Mouse (Mus musculus): Measurements from ENCODE around the gene Olfr776. TPM values are rescaled to one million over a fixed set of nuclear protein-coding genes. Genes with fewer than 3 reads are reported as not detected.

Olfr776 gene
- polyA plus RNA-seq (2021; fragmentation: Nextera tagmentation) = not detected in 2 replicates
- long read RNA-seq, experiment 1 = 0 reads
- long read RNA-seq, experiment 2 = 0 reads

DNA sequence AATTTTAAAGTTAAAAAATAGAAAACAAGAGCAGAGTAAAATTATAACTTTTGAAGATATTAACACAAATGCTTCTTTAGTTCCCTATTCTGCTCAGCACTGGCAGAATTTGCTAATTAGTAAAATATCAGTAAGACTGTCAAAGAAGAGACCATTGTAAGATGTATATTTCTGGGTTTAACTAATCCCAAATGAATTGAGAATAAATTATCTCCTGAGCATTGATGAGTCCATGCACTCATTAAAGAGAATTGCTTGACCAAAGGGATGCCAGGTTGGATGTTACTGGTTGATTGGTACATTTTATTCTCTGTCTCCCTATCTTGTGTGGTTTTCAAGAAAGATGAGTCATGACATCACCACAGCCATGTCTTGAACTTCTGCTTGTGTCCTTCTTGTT is at the start of gene Olfr776:
Gene Olfr776 (plus strand): TSS at position 301 of the 400 bp plus-strand sequence.

DNA sequence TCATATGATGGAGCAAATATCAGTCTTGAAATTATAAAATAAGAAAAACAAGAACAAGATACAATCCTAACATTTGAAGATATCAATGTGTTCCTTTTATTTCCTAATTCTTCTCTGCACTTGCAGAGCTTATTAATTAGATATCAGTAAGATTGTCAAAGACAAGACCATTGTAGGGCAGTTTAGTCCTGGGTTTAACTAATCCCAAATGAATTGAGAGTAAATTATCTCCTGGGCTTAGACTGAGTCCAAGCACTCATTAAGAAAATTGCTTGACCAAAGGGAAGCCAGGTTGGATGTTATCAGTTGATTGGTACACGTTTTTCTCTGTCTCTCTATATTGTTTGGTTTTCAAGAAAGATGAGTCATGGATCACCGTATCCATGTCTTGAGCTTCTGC is 23.0 kb upstream of the Olfr776 start, which contains the start of gene Olfr774:
Gene Olfr774 (plus strand): TSS at position 301 of the 400 bp plus-strand sequence.

DNA sequence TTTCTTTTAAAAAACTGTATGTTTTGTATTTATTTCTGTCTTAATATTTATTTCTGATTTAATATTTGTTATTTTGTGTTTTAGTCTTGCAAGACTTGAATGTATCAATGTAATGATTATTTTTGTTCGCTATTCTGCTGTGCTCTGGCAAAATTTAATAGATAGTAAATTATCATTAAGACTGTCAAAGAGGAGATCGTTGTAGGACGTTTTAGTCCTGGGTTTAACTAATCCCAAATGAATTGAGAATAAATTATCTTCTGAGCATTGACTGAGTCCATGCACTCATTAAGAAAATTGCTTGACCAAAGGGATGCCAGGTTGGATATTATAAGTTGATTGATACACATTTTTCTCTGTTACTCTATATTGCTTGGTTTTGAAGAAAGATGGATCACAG is 10.8 kb upstream of the Olfr776 start, which contains the start of gene Olfr775:
Gene Olfr775 (plus strand): TSS at position 301 of the 400 bp plus-strand sequence.

DNA sequence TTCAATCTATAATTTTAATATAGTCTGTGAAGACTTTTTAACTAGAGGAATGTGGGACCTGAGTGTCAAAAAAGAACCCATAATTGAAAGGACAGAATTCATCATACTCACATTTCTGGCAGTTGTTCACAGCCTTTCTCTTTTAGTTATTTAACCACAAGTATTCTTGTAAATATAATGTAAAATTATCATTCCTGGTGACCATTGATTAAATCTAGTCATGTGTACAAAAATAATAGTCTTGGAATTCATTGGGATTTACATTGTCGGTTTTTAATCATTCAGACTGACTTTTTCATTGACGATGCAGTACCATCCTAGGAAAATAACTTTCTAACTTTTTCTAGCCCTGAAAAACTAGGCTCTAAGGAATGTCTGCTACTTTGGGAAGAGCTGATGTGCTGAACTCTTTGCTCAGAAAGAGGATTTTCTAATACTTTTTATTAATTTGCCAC is 12.2 kb downstream of the Olfr776 start, which contains the start of gene Olfr777:
Gene Olfr777 (minus strand): TSS at position 405 of the 455 bp plus-strand sequence.

Other genes starting within 250 kb of the Olfr776 start
- not detected in 2 replicates for gene Olfr763, start 248.3 kb upstream of the Olfr776 start, polyA plus RNA-seq (2021; fragmentation: Nextera tagmentation)
- gene Olfr764-ps1, start 219.2 kb upstream of the Olfr776 start, polyA plus RNA-seq (2021; fragmentation: Nextera tagmentation) = not detected in 2 replicates
- not detected in 2 replicates for gene Olfr765, start 209.1 kb upstream of the Olfr776 start, polyA plus RNA-seq (2021; fragmentation: Nextera tagmentation)
- not detected in 2 replicates for gene Olfr766-ps1, start 190.2 kb upstream of the Olfr776 start, polyA plus RNA-seq (2021; fragmentation: Nextera tagmentation)
- not detected in 2 replicates for gene Olfr767, start 176.2 kb upstream of the Olfr776 start, polyA plus RNA-seq (2021; fragmentation: Nextera tagmentation)
- gene Olfr768, start 159.8 kb upstream of the Olfr776 start, polyA plus RNA-seq (2021; fragmentation: Nextera tagmentation) = not detected in 2 replicates
- not detected in 2 replicates for gene Olfr769, start 141.3 kb upstream of the Olfr776 start, polyA plus RNA-seq (2021; fragmentation: Nextera tagmentation)
- gene Olfr770, start 120.1 kb upstream of the Olfr776 start, polyA plus RNA-seq (2021; fragmentation: Nextera tagmentation) = not detected in 2 replicates
- not detected in 2 replicates for gene Olfr771, start 94.4 kb upstream of the Olfr776 start, polyA plus RNA-seq (2021; fragmentation: Nextera tagmentation)
- gene Olfr772, start 81.2 kb upstream of the Olfr776 start, polyA plus RNA-seq (2021; fragmentation: Nextera tagmentation) = not detected in 2 replicates
- not detected in 2 replicates for gene Olfr773, start 71.7 kb upstream of the Olfr776 start, polyA plus RNA-seq (2021; fragmentation: Nextera tagmentation)
- gene Olfr774, start 22.9 kb upstream of the Olfr776 start, polyA plus RNA-seq (2021; fragmentation: Nextera tagmentation) = not detected in 2 replicates
- gene Olfr775, start 10.7 kb upstream of the Olfr776 start, polyA plus RNA-seq (2021; fragmentation: Nextera tagmentation) = not detected in 2 replicates
- not detected in 2 replicates for gene Olfr777, start 12.4 kb downstream of the Olfr776 start, polyA plus RNA-seq (2021; fragmentation: Nextera tagmentation)
- not detected in 2 replicates for gene Olfr780, start 59.0 kb downstream of the Olfr776 start, polyA plus RNA-seq (2021; fragmentation: Nextera tagmentation)
- not detected in 2 replicates for gene Olfr781, start 69.7 kb downstream of the Olfr776 start, polyA plus RNA-seq (2021; fragmentation: Nextera tagmentation)
- gene Olfr782, start 89.7 kb downstream of the Olfr776 start, polyA plus RNA-seq (2021; fragmentation: Nextera tagmentation) = not detected in 2 replicates
- gene Olfr784, start 125.0 kb downstream of the Olfr776 start, polyA plus RNA-seq (2021; fragmentation: Nextera tagmentation) = 0.04 and 0.06 TPM in 2 replicates
- gene Olfr785, start 146.3 kb downstream of the Olfr776 start, polyA plus RNA-seq (2021; fragmentation: Nextera tagmentation) = not detected in 2 replicates
- not detected in 2 replicates for gene Olfr786, start 168.2 kb downstream of the Olfr776 start, polyA plus RNA-seq (2021; fragmentation: Nextera tagmentation)
- not detected in 2 replicates for gene Olfr787, start 202.7 kb downstream of the Olfr776 start, polyA plus RNA-seq (2021; fragmentation: Nextera tagmentation)
- gene Olfr788, start 211.9 kb downstream of the Olfr776 start, polyA plus RNA-seq (2021; fragmentation: Nextera tagmentation) = not detected in 2 replicates
- gene Olfr789, start 225.6 kb downstream of the Olfr776 start, polyA plus RNA-seq (2021; fragmentation: Nextera tagmentation) = not detected in 2 replicates
- not detected in 2 replicates for gene Olfr790, start 239.4 kb downstream of the Olfr776 start, polyA plus RNA-seq (2021; fragmentation: Nextera tagmentation)